Mouse (Mus musculus): ENCODE measurements around the gene Zfp277.

Gene Zfp277

DNA sequence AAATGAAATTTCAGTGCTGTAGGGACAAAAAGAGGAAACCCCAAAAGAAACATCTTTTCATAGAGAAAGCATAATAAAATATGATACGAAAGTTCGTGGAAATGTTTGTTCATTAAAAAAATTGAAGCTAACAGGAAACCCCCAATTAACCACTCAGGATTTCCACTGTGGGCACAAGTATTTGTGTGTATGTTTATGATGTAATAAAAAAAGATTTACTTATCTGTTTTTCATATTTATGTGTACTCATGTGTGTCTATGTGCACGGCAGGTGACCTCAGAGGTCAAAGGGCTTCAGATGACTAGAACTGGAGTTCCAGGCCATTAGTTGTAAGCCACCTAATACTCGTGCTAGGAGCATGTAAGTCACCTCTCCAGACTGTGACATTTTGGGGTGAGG, 173.0 kb downstream of the Zfp277 start:
- in situ Hi-C loops (cut with MboI; ENCODE audit: low sequenced_read_pairs): no loop called here

DNA sequence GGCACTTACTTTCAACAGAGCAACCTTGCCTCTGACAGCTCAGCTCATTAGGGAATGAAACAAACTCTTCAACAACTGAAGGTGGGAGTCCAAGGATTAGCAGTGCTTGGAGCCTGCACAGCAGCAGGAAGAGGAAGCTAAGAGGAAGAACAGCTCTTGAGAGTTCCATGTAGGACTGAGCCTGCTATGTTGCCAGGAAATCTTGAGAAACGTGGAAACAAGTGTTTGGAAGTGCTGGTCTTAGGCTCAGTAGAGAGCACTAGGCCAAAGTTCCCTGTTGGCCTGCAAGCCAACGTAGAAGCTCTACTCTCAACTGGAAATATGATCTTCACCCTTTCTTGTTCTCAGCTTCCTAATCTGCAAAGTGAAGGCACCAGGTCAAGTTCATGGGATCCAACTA, 177.4 kb downstream of the Zfp277 start:
- in situ Hi-C loops (cut with MboI; ENCODE audit: low sequenced_read_pairs): no loop called here

Measured in CH12F3 (cell line).